Mouse (Mus musculus): ENCODE measurements around the gene Tmem131l.
"Not testable (repeated sequence)": the region's sequence is repeated elsewhere in the genome, so short reads cannot be mapped to it uniquely, and the experiment has no call there.

DNA sequence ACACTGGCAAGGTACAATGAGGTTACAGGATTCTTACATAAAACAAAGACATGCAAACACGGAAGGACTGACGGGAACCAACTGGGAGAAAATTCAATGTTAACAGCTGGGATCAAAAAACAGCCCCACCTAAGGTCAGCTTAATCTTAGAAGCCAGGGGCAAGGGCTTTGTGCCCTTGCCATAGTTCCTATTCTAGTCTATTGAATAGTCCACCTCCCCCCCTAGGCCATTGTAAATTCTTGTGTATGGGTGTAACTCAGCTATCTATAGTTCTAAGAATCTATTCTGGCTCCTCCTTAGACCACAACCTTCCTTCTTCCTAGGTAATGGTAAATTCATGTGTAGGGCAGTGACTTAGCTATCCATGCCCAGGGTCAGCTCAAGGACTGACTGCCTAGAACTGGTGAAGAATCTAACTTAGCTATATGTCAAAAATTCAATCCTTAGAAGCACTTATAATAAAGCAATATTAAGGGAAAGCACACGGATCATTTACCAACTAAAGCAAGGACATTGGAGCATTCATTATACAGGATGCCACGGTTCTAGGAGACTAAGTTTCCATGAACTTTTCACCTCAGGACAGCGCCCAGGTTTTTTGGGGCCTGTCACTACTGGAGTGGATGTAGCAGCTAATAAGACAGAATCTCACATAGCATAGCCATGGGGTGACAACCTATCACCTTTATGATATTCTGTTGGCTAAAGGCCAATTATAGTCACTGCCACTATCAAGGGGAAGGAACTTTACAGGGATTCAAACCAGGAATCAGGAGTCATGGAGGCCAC lies 160.5 kb downstream of the Tmem131l start:
- TF ChIP-seq ZNF384 (IDR thresholded peaks at IDR 0.05; ENCODE audit: low read depth, low read length); MAFK (IDR thresholded peaks at IDR 0.05; ENCODE audit: insufficient read depth, low read depth, low read length); HCFC1 (IDR thresholded peaks at IDR 0.05; ENCODE audit: borderline replicate concordance, insufficient read depth, low read length): not testable (repeated sequence)

All from ES-E14 (cell line).